Mouse (Mus musculus) C2C12 (cell line): ENCODE data around the gene Boc. TPM values are rescaled to one million over a fixed set of nuclear protein-coding genes. Genes with fewer than 3 reads are reported as not detected.

Experiments
- H3K27me3 ChIP-seq: one replicate; pipeline ENCODE4 v1.6.1; 2011; ENCODE audit not compliant: control insufficient read depth, insufficient read depth, insufficient read length
- H3K36me3 ChIP-seq: one replicate; pipeline ENCODE4 v1.6.1; 2011; ENCODE audit not compliant: control insufficient read depth, insufficient read depth
- H3K4me3 ChIP-seq: one replicate; pipeline ENCODE4 v1.5.1; 2011; ENCODE audit warnings: mild to moderate bottlenecking, control low read depth; ENCODE audit not compliant: poor library complexity, insufficient read depth, severe bottlenecking
- H3K79me2 ChIP-seq: one replicate; pipeline ENCODE4 v1.6.1; 2011; ENCODE audit not compliant: control insufficient read depth, insufficient read depth
- H3K79me3 ChIP-seq: one replicate; pipeline ENCODE4 v1.6.1; 2011; ENCODE audit warnings: low read depth, control low read depth
- H3ac ChIP-seq: one replicate; pipeline ENCODE3; 2011; ENCODE audit warnings: low read depth; ENCODE audit not compliant: control insufficient read depth, insufficient read length
- CEBPB ChIP-seq: IDR thresholded peaks from one replicate; pipeline ENCODE4 v1.6.1; 2011; ENCODE audit warnings: low read depth, mild to moderate bottlenecking, control low read depth, moderate library complexity
- CTCF ChIP-seq: IDR thresholded peaks from one replicate; pipeline ENCODE4 v1.5.1; 2011; ENCODE audit not compliant: control insufficient read depth, insufficient read depth, insufficient read length
- FOSL1 ChIP-seq: IDR thresholded peaks from one replicate; pipeline ENCODE4 v1.8.0; 2011; ENCODE audit warnings: mild to moderate bottlenecking, low read length; ENCODE audit not compliant: poor library complexity, insufficient read depth, severe bottlenecking
- MAX ChIP-seq: IDR thresholded peaks from one replicate; pipeline ENCODE4 v1.6.1; 2011; ENCODE audit warnings: mild to moderate bottlenecking, control low read depth
- MYOD1 ChIP-seq: IDR thresholded peaks from one replicate; pipeline ENCODE4 v1.6.1; 2011; ENCODE audit warnings: low read depth; ENCODE audit not compliant: control insufficient read depth, insufficient read length
- MYOG ChIP-seq: IDR thresholded peaks from one replicate; pipeline ENCODE4 v1.6.1; 2011; ENCODE audit not compliant: control insufficient read depth, insufficient read length; ENCODE audit errors: extremely low read depth
- USF1 ChIP-seq: IDR thresholded peaks from one replicate; pipeline ENCODE4 v1.6.1; 2011; ENCODE audit warnings: low read depth, mild to moderate bottlenecking, control low read depth, moderate library complexity
- polyA plus RNA-seq: library from polyadenylated mRNA; unstranded; fragments of >200 nt; fragmentation: generic; extraction: Trizol; gene quantifications from one replicate; pipeline ENCODE4 v1.2.1, GENCODE M21; 2012; ENCODE audit warnings: missing spikeins

Gene Boc
- polyA plus RNA-seq, 1 experiment, result 4.4 TPM

- H3K79me2 ChIP-seq, result no peaks in the 10 kb centered on the region
- TF ChIP-seq USF1 (no peak), CTCF (no peak), MYOD1 (no peak), CEBPB (no peak), MAX (no peak), FOSL1 (no peak), MYOG (no peak)
- H3K27me3 ChIP-seq, result no peaks in the 10 kb centered on the region
- no peak overlapping the region for H3ac ChIP-seq
- H3K4me3 ChIP-seq, result no peak overlapping the region
- no peaks in the 10 kb centered on the region for H3K36me3 ChIP-seq
- no peaks in the 10 kb centered on the region for H3K79me3 ChIP-seq
Observed at GRCm38 (mm10) chr16:44510521-44511213, 48.0 kb downstream of the Boc start.

GRCm38 (mm10) chr16:44509458-44510344 is 49.0 kb downstream of the Boc start:
- Histone ChIP-seq H3K36me3 (no peaks in the 10 kb centered on the region), H3K79me3 (no peaks in the 10 kb centered on the region), H3K79me2 (no peaks in the 10 kb centered on the region), H3ac (no peak overlapping the region), H3K27me3 (no peaks in the 10 kb centered on the region), H3K4me3 (no peak overlapping the region)
- TF ChIP-seq MYOD1 (no peak), USF1 (no peak), CTCF (no peak), MYOG (no peak), FOSL1 (no peak), MAX (no peak), CEBPB (no peak)

- Histone ChIP-seq H3ac (no peak overlapping the region), H3K27me3 (no peaks in the 10 kb centered on the region), H3K36me3 (no peaks in the 10 kb centered on the region), H3K79me2 (no peaks in the 10 kb centered on the region), H3K4me3 (no peak overlapping the region), H3K79me3 (no peaks in the 10 kb centered on the region)
- TF ChIP-seq USF1 (no peak), CTCF (no peak), FOSL1 (no peak), MYOG (no peak), CEBPB (no peak), MAX (no peak), MYOD1 (no peak)
Observed at GRCm38 (mm10) chr16:44508772-44509171, 49.9 kb downstream of the Boc start.

- Histone ChIP-seq H3K36me3 (no peaks in the 10 kb centered on the region), H3ac (no peak overlapping the region), H3K4me3 (no peak overlapping the region), H3K79me2 (no peaks in the 10 kb centered on the region), H3K27me3 (no peaks in the 10 kb centered on the region), H3K79me3 (no peaks in the 10 kb centered on the region)
- TF ChIP-seq MAX (no peak), MYOD1 (no peak), FOSL1 (no peak), CTCF (no peak), USF1 (no peak), CEBPB (no peak)
Observed at GRCm38 (mm10) chr16:44508025-44508424, 50.7 kb downstream of the Boc start.

- Histone ChIP-seq H3K79me2 (no peaks in the 10 kb centered on the region), H3K27me3 (no peaks in the 10 kb centered on the region), H3K4me3 (no peak overlapping the region), H3K36me3 (no peaks in the 10 kb centered on the region), H3ac (no peak overlapping the region), H3K79me3 (no peaks in the 10 kb centered on the region)
- TF ChIP-seq MYOG (no peak), USF1 (no peak), CEBPB (no peak), MAX (no peak), FOSL1 (no peak)
Observed at GRCm38 (mm10) chr16:44507027-44507929, 51.4 kb downstream of the Boc start.
